Mouse (Mus musculus) kidney, embryonic 15.5 days (tissue): Measurements from ENCODE around the gene Cxadr. TPM values are rescaled to one million over a fixed set of nuclear protein-coding genes. Genes with fewer than 3 reads are reported as not detected.

ENCODE experiments used
- ATAC-seq: fragments of 200-750 bp; cut with Nextera tagmentation; replicated peaks from 2 replicates; pipeline ENCODE4 v1.8.0; 2017; ENCODE audit warnings: moderate TSS enrichment; ENCODE audit not compliant: low FRiP score
- H3K27ac ChIP-seq: fragments of 300-500 bp; sonication (generic); 2 replicates; pipeline ENCODE4 v1.5.1; 2015; ENCODE audit warnings: mild to moderate bottlenecking, inconsistent platforms
- H3K27me3 ChIP-seq: fragments of 300-500 bp; sonication (generic); 2 replicates; pipeline ENCODE4 v1.6.1; 2015; ENCODE audit warnings: inconsistent platforms
- H3K36me3 ChIP-seq: fragments of 300-500 bp; sonication (generic); 2 replicates; pipeline ENCODE4 v1.6.1; 2015; ENCODE audit warnings: inconsistent platforms
- H3K4me1 ChIP-seq: fragments of 300-500 bp; sonication (generic); 2 replicates; pipeline ENCODE4 v1.6.1; 2015; ENCODE audit warnings: inconsistent platforms
- H3K4me2 ChIP-seq: fragments of 300-500 bp; sonication (generic); 2 replicates; pipeline ENCODE4 v1.6.1; 2015; ENCODE audit warnings: moderate library complexity, mild to moderate bottlenecking, inconsistent platforms
- H3K4me3 ChIP-seq: fragments of 300-500 bp; sonication (generic); replicated peaks from 2 replicates; pipeline ENCODE4 v1.5.1; 2015; ENCODE audit warnings: mild to moderate bottlenecking, inconsistent platforms
- H3K9ac ChIP-seq: fragments of 300-500 bp; sonication (generic); 2 replicates; pipeline ENCODE4 v1.6.1; 2015; ENCODE audit warnings: mild to moderate bottlenecking, inconsistent platforms
- H3K9me3 ChIP-seq: fragments of 300-500 bp; sonication (generic); replicated peaks from 2 replicates; pipeline ENCODE4 v1.6.1; 2016; ENCODE audit warnings: inconsistent platforms
- WGBS: fragments of 180-500 bp; shearing (Covaris S2); methylation state at CpG from one replicate; pipeline ENCODE4 v1.1.7; 2015; ENCODE audit warnings: mixed read lengths; 5-methylcytosine and 5-hydroxymethylcytosine counted together
- polyA plus RNA-seq: library from polyadenylated mRNA; unstranded; fragments of >200 nt; fragmentation: Nextera tagmentation; extraction: Ambion mirVana; gene quantifications from 2 replicates; pipeline ENCODE4 v1.2.1, GENCODE M21; 2015

The Cxadr gene
- 32.0 and 37.6 TPM in 2 replicates for polyA plus RNA-seq

DNA sequence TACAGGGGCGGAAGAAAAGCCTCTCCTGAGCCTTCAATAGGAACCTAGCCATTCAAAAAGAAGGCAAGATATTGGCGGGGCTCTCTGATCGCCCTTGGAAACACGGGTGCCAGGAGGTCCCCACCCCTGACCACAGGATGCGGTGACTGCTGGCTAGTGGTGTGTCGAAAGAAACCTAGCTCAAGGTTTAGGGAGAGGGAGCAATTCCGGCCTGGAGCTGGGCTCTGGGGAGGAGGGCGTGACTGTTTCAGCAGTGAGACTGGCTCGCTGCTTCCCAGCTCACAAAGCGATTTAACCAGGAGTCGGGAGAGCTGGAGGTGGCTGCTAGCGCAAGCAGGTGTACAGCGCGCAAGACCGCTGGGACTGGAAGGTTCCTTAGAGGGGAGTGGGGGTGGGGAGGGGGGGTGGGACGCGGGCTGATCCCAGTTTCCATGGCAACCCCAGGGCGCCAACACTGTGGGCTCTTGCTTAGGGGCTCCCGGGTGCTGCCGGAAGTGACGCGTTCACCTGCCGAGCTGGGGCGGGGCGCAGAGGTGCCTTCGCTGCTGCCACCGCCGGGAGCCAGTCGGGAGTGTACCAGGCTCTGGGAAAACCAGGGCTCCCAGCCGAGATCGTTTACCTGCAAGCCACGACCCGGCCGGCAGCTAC is at the start of gene Cxadr:
Cxadr (plus strand) TSS at position 307 of the 648 bp plus-strand sequence.
- Histone ChIP-seq H3K36me3 (no peaks in the 10 kb centered on the region), H3K9me3 (no peaks in the 10 kb centered on the region), H3K4me2 (peak within 1 kb of the TSS; percentile 95), H3K4me1 (peaks cover 28% of the 10 kb centered on the region), H3K4me3 (peak within 1 kb of the TSS; percentile 89), H3K27ac (peak within 1 kb of the TSS; percentile 90), H3K9ac (peak within 1 kb of the TSS; percentile 85), H3K27me3 (peaks cover 7% of the 10 kb centered on the region; the same call in 1 of the 2 replicates)
- ATAC-seq: peak; percentile 96
- under 1% methylated on average over 34 of the region's 34 CpGs for WGBS

- Histone ChIP-seq H3K27me3 (no peaks in the 10 kb centered on the region), H3K9me3 (no peaks in the 10 kb centered on the region), H3K27ac (no peak overlapping the region), H3K9ac (no peak overlapping the region), H3K4me3 (no peak overlapping the region), H3K4me2 (no peak overlapping the region), H3K4me1 (no peaks in the 10 kb centered on the region), H3K36me3 (no peaks in the 10 kb centered on the region)
- WGBS: 80% methylated on average over 4 of the region's 4 CpGs
- no peak for ATAC-seq
Observed at GRCm38 (mm10) chr16:78258989-78259388, 42.3 kb upstream of the Cxadr start.

DNA sequence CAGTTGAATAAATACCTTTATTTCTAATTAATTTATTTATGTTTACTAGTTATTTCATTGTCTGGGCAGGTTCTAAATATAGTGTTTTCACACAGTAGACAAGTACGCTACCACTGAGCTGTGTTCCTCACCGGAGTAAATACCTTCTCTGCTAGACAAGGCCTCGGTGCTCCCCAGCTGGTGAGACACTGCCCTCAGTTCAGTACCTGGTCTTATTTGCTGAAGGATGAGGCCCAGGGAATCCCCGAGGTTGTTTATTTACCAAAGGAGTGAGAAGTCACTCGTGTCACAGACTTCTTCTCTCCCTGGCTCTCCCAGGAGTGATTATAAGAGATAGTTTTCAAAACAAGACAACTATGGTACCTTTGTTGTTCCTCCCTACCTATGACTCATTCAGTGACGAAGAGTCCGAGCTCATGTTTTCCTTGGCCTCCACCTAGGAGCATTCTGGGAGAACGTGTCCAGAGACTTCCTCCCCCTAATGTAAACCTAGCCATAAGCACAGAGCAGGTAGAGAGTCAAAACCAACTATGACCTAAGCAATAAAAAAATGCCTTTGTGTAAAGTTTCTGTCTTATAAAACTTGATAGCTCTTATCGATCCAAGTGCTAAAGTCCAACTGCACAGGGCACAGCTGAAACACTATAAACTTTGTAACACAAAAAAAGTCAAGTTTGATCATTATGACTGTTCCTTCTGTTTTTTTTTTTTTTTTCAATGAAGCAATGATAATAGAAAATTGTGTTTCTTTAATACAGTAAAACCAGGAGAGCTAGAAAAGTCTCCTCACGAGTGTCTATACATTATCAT is 41.0 kb upstream of the Cxadr start:
- H3K4me2 ChIP-seq: no peak overlapping the region
- H3K4me3 ChIP-seq: no peak overlapping the region
- no peaks in the 10 kb centered on the region for H3K9me3 ChIP-seq
- H3K27ac ChIP-seq: no peak overlapping the region
- peaks cover 7% of the 10 kb centered on the region for H3K4me1 ChIP-seq
- H3K9ac ChIP-seq: no peak overlapping the region
- 61% methylated on average over 10 of the region's 10 CpGs for WGBS
- no peaks in the 10 kb centered on the region for H3K27me3 ChIP-seq
- ATAC-seq: no peak
- H3K36me3 ChIP-seq: no peaks in the 10 kb centered on the region

DNA sequence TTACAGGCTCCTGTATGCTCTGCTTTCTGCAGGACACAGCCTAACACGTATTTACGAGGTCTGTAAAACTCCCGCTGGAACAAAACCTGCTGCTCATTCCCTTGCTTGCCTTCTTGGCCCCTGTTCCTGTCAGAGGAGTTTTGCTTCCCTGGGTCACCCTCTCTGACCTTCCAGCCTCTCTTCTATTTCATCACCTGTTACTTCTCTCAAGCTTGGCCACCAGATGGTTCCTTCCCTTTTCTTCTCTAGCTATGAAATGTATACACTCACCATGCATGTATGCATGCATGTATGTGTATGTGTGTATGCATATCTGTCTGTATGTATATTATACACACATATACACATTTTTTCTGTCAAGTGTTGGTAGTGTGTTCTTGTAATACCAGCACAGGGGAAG is 39.8 kb upstream of the Cxadr start:
- Histone ChIP-seq H3K4me1 (peaks cover 15% of the 10 kb centered on the region), H3K27me3 (no peaks in the 10 kb centered on the region), H3K27ac (no peak overlapping the region), H3K9ac (no peak overlapping the region), H3K4me2 (no peak overlapping the region), H3K9me3 (no peaks in the 10 kb centered on the region), H3K36me3 (no peaks in the 10 kb centered on the region), H3K4me3 (no peak overlapping the region)
- ATAC-seq: no peak
- 18% methylated on average over 3 of the region's 3 CpGs for WGBS

DNA sequence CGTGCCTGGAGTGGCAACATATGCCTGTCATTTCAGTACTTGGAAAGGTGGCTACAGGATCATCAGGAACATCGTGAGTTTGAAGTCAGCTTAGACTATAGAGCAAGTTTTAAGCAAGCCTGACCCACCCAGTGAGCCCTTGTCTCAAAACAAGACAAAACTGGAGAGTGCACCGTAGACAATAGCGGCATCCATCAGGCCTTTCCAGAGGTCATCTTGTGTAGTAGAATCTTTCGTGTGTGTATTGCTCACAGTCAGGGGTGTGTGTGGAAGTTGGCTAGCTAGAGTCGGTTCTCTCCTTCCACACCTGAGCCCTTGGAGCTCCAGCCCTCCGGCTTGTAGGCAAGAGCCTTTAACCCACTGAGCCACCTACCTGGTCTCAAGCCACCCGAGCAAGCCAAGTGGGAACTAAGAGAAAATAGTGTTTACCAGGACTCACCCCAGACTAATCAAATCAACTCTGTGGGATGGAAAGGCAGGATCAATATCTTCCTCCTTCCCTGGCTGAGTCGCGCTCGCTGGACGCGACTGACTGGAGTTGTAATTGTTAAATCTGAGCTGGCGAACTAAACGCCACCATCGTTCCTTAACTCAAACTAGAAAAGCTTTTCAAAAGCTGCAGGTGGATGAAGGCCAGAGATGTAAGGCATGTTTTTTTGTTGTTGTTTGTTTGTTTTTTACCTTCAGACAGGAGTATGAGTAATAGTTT is 36.7 kb upstream of the Cxadr start:
- peak overlapping the region; percentile 59 for H3K27ac ChIP-seq
- H3K36me3 ChIP-seq: no peaks in the 10 kb centered on the region
- no peaks in the 10 kb centered on the region for H3K27me3 ChIP-seq
- peak overlapping the region; percentile 46 for H3K9ac ChIP-seq
- H3K4me2 ChIP-seq: peak overlapping the region; percentile 66
- peak overlapping the region; percentile 49 for H3K4me3 ChIP-seq
- H3K4me1 ChIP-seq: peaks cover 17% of the 10 kb centered on the region
- H3K9me3 ChIP-seq: no peaks in the 10 kb centered on the region
- WGBS: 22% methylated on average over 16 of the region's 16 CpGs
- ATAC-seq: peak; percentile 60

DNA sequence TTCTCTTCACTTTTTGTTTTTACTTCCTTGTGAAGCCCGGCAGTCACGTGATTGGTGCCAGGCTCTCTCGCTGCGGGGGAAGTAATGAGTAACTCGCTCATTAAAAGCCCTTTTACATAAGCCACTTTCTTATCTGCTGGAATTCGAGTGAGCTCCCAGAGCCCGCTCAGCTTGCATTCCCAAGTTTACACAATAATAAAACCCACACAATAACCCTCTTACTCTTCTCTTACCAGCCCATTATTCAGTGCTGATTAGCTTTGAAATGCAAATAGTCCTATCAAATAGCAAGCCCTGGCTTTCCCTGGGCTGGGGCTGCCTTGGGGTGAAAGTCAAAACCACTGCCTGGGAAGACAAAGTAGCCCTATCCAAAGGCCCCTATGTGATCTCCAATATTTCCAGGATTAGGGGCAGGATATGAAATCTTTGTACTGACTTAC is 36.1 kb upstream of the Cxadr start:
- Histone ChIP-seq H3K27ac (peak overlapping the region; percentile 59), H3K36me3 (no peaks in the 10 kb centered on the region), H3K4me2 (peak overlapping the region; percentile 66), H3K4me1 (peaks cover 17% of the 10 kb centered on the region), H3K27me3 (no peaks in the 10 kb centered on the region), H3K9me3 (no peaks in the 10 kb centered on the region), H3K9ac (peak overlapping the region; percentile 46), H3K4me3 (peak overlapping the region; percentile 49)
- WGBS: 1% methylated on average over 7 of the region's 7 CpGs
- ATAC-seq: peak; percentile 80

- Histone ChIP-seq H3K36me3 (no peaks in the 10 kb centered on the region), H3K9me3 (no peaks in the 10 kb centered on the region), H3K4me2 (no peak overlapping the region), H3K4me1 (peaks cover 17% of the 10 kb centered on the region), H3K4me3 (no peak overlapping the region), H3K27me3 (no peaks in the 10 kb centered on the region), H3K27ac (0 out of 2 replicates have a peak overlapping the region, but pooled peaks have one; percentile 24), H3K9ac (no peak overlapping the region)
- 45% methylated on average over 11 of the region's 11 CpGs for WGBS
- ATAC-seq: no peak
Observed at GRCm38 (mm10) chr16:78265826-78266225, 35.5 kb upstream of the Cxadr start.

GRCm38 (mm10) chr16:78267453-78267852 is 33.8 kb upstream of the Cxadr start:
- H3K36me3 ChIP-seq: no peaks in the 10 kb centered on the region
- no peak for ATAC-seq
- H3K9ac ChIP-seq: no peak overlapping the region
- no peaks in the 10 kb centered on the region for H3K9me3 ChIP-seq
- peaks cover 17% of the 10 kb centered on the region for H3K4me1 ChIP-seq
- no peaks in the 10 kb centered on the region for H3K27me3 ChIP-seq
- 0 out of 2 replicates have a peak overlapping the region, but pooled peaks have one; percentile 18 for H3K27ac ChIP-seq
- no peak overlapping the region for H3K4me2 ChIP-seq
- no peak overlapping the region for H3K4me3 ChIP-seq

DNA sequence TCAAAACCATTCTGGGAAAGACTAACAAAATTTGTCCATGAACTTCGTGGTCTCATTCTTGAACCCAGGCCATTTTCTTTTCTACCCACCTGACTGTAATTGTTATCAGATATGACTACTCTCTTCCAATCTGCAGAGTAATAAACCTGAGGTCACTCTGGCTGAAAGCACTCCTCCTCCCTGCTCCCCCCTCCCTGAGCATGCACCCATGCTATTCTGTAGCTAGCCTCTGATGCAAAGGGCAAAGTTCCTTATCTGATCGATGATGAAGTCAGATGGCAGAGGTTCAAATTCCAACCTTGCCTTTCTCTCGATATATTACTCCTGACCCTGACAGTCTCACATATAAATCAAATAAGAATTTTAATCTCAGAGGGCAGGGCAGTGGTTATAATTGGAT is 33.1 kb upstream of the Cxadr start:
- Histone ChIP-seq H3K36me3 (no peaks in the 10 kb centered on the region), H3K27me3 (no peaks in the 10 kb centered on the region), H3K4me2 (no peak overlapping the region), H3K9me3 (no peaks in the 10 kb centered on the region), H3K9ac (no peak overlapping the region), H3K4me1 (peaks cover 17% of the 10 kb centered on the region), H3K4me3 (no peak overlapping the region), H3K27ac (no peak overlapping the region)
- 51% methylated on average over 3 of the region's 3 CpGs for WGBS
- no peak for ATAC-seq

DNA sequence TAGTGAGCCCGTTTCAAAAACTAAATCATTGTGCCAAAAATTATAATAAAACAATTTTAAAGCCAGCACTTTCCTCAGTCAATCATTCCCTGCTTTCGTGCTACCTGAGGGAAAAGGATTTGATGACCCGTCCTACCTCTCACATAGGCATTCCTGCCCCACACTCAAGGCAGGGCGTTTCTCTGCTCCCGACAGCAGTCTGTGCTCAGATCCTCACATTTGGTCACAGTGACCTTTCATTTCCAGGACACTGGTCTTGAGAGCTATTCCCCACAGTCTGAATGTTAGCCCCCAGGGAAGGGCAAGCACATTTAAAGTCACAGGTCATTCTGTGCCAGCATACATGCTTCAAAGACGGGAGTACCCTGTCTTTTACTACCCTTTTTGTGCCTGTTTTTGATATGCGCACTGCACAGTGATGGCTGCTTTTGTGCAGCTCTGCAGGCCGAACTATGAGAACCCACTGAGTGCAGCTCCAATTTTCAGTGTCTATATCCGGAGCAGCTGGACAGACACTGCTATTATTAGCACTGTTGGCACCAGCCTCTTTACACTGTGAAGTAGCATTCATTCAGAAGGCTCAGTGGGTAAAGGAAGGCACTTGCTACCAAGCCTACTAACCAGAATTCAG is 26.3 kb upstream of the Cxadr start:
- H3K27ac ChIP-seq: no peak overlapping the region
- no peak overlapping the region for H3K4me3 ChIP-seq
- no peak overlapping the region for H3K4me2 ChIP-seq
- no peaks in the 10 kb centered on the region for H3K9me3 ChIP-seq
- no peaks in the 10 kb centered on the region for H3K36me3 ChIP-seq
- no peak for ATAC-seq
- H3K4me1 ChIP-seq: no peaks in the 10 kb centered on the region
- WGBS: 79% methylated on average over 9 of the region's 9 CpGs
- H3K9ac ChIP-seq: no peak overlapping the region
- no peaks in the 10 kb centered on the region for H3K27me3 ChIP-seq

GRCm38 (mm10) chr16:78277567-78277966 is 23.7 kb upstream of the Cxadr start:
- Histone ChIP-seq H3K4me2 (no peak overlapping the region), H3K9me3 (no peaks in the 10 kb centered on the region), H3K9ac (no peak overlapping the region), H3K4me1 (no peaks in the 10 kb centered on the region), H3K27me3 (no peaks in the 10 kb centered on the region), H3K36me3 (no peaks in the 10 kb centered on the region), H3K27ac (no peak overlapping the region), H3K4me3 (no peak overlapping the region)
- WGBS: 53% methylated on average over 4 of the region's 4 CpGs
- no peak for ATAC-seq
